Mouse (Mus musculus) hindbrain, postnatal 0 days (tissue): ENCODE measurements around the gene Cdhr3. TPM values are rescaled to one million over a fixed set of nuclear protein-coding genes. Genes with fewer than 3 reads are reported as not detected.
A peak's percentile ranks its signal among the peaks of the same experiment; 100 is the strongest.

Source experiments
- ATAC-seq: fragments of 200-750 bp; cut with Nextera tagmentation; 2 replicates; pipeline ENCODE4 v1.8.0; 2017; ENCODE audit warnings: mild to moderate bottlenecking, moderate TSS enrichment, moderate library complexity
- DNase-seq: peaks from one replicate; pipeline ENCODE4 v3.0.0-alpha.2; 2015; ENCODE audit warnings: low spot score
- H3K27ac ChIP-seq: fragments of 300-500 bp; sonication (generic); 2 replicates; pipeline ENCODE4 v1.5.1; 2014; ENCODE audit warnings: mild to moderate bottlenecking
- H3K27me3 ChIP-seq: fragments of 300-500 bp; sonication (generic); 2 replicates; pipeline ENCODE4 v1.6.1; 2014; ENCODE audit warnings: low read length, mixed read lengths; ENCODE audit not compliant: insufficient read depth
- H3K36me3 ChIP-seq: fragments of 300-500 bp; sonication (generic); 2 replicates; pipeline ENCODE4 v1.6.1; 2014; ENCODE audit warnings: low read length, mixed read lengths; ENCODE audit not compliant: insufficient read depth
- H3K4me1 ChIP-seq: fragments of 300-500 bp; sonication (generic); 2 replicates; pipeline ENCODE4 v1.6.1; 2014; ENCODE audit warnings: antibody characterized with exemption, low read length, mixed read lengths; ENCODE audit not compliant: insufficient read depth
- H3K4me2 ChIP-seq: fragments of 300-500 bp; sonication (generic); 2 replicates; pipeline ENCODE4 v1.6.1; 2014; ENCODE audit warnings: low read depth, mild to moderate bottlenecking, low read length, moderate library complexity, mixed read lengths
- H3K4me3 ChIP-seq: fragments of 300-500 bp; sonication (generic); 2 replicates; pipeline ENCODE4 v1.5.1; 2014; ENCODE audit warnings: low read length
- H3K9ac ChIP-seq: fragments of 300-500 bp; sonication (generic); replicated peaks from 2 replicates; pipeline ENCODE4 v1.6.1; 2014; ENCODE audit warnings: mild to moderate bottlenecking, low read length, moderate library complexity, mixed read lengths
- H3K9me3 ChIP-seq: fragments of 300-500 bp; sonication (generic); 2 replicates; pipeline ENCODE4 v1.6.1; 2016; ENCODE audit warnings: low read length, mixed read lengths
- CTCF ChIP-seq: IDR thresholded peaks from 2 replicates; pipeline ENCODE4 v1.5.1; 2016; ENCODE audit warnings: antibody characterized with exemption, control low read depth, low read depth
- WGBS: fragments of 180-500 bp; shearing (Covaris S2); extraction: QIAGEN DNeasy Blood & Tissue Kit; methylation state at CpG from one replicate; pipeline ENCODE4 v1.1.7; 2014; 5-methylcytosine and 5-hydroxymethylcytosine counted together
- polyA plus RNA-seq: library from polyadenylated mRNA; unstranded; fragments of >200 nt; fragmentation: Nextera tagmentation; extraction: Ambion mirVana; gene quantifications from 2 replicates; pipeline ENCODE4 v1.2.1, GENCODE M21; 2015
- total RNA-seq: library from RNA; depleted of rRNA; stranded (reverse); fragments of >200 nt; gene quantifications from 2 replicates; pipeline ENCODE4 v1.2.3, GENCODE M21; 2014; rRNA removed

The Cdhr3 gene
- total RNA-seq (0.04 and 0.89 TPM in 2 replicates), polyA plus RNA-seq (0.53 and 0.81 TPM in 2 replicates)

DNA sequence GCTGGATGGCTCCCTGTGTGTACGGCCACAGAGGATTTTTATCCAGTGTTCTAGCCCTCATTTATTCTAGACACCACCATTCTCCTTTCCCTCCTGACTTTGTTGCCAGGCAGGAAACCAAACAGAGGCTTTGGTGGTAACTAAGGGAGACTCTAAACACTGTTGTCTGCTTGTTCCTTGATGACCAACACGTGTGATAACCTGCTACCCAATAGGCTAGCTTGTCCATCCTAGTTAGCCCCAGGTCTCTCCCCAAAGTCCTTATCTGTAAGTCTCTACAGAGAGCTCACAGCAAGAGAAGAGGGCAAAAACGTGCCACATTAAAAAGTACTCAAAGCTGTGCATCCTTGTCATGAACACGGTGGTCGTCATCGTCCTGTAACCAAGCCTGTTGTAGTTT lies at the start of gene Cdhr3:
TSS of gene Cdhr3 (minus strand) at position 101 of the 400 bp plus-strand sequence.
- H3K4me3 ChIP-seq: no peak within 1 kb of the TSS
- no peaks in the 10 kb centered on the region for H3K9me3 ChIP-seq
- 72% methylated on average over 6 of the region's 6 CpGs for WGBS
- no peaks in the 10 kb centered on the region for H3K36me3 ChIP-seq
- H3K4me2 ChIP-seq: no peak within 1 kb of the TSS
- peak; percentile 15; the same call in 1 of the 2 replicates for ATAC-seq
- H3K27ac ChIP-seq: no peak within 1 kb of the TSS
- no peak for TF ChIP-seq CTCF
- no peaks in the 10 kb centered on the region for H3K27me3 ChIP-seq
- no peaks in the 10 kb centered on the region for H3K4me1 ChIP-seq
- no peak for DNase-seq
- H3K9ac ChIP-seq: no peak within 1 kb of the TSS

- Histone ChIP-seq H3K27me3 (no peaks in the 10 kb centered on the region), H3K36me3 (no peaks in the 10 kb centered on the region), H3K4me2 (no peak overlapping the region), H3K27ac (no peak overlapping the region), H3K9ac (no peak overlapping the region), H3K4me3 (no peak overlapping the region), H3K4me1 (no peaks in the 10 kb centered on the region), H3K9me3 (no peaks in the 10 kb centered on the region)
- no peak for ATAC-seq
- WGBS: 84% methylated on average over 3 of the region's 3 CpGs
- no peak for TF ChIP-seq CTCF
- no peak for DNase-seq
These were observed 46.4 kb upstream of the Cdhr3 start for GRCm38 (mm10) chr12:33139083-33139482.

DNA sequence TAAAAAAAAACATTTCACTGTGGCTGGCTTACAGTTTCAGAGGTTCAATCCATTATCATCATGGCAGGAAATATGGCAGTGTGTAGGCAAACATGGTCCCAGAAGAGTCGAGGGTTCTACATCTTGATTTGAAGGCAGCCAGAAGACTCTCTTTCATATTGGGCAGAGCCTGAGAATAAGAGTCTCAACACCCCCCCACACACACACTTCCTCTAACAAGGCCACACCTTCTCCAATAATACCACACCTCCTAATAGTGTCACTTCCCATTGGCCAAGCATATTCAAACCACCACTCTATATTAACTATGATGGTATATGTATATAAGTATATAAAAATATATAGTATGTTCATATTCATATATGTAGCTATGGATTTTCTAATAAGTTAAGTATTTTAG lies 45.2 kb upstream of the Cdhr3 start:
- Histone ChIP-seq H3K4me3 (no peak overlapping the region), H3K27me3 (no peaks in the 10 kb centered on the region), H3K9me3 (no peaks in the 10 kb centered on the region), H3K4me2 (no peak overlapping the region), H3K9ac (no peak overlapping the region), H3K36me3 (no peaks in the 10 kb centered on the region), H3K4me1 (no peaks in the 10 kb centered on the region), H3K27ac (no peak overlapping the region)
- no peak for ATAC-seq
- WGBS: 97% methylated on average over 1 of the region's 1 CpGs
- DNase-seq: no peak
- TF ChIP-seq CTCF: no peak

DNA sequence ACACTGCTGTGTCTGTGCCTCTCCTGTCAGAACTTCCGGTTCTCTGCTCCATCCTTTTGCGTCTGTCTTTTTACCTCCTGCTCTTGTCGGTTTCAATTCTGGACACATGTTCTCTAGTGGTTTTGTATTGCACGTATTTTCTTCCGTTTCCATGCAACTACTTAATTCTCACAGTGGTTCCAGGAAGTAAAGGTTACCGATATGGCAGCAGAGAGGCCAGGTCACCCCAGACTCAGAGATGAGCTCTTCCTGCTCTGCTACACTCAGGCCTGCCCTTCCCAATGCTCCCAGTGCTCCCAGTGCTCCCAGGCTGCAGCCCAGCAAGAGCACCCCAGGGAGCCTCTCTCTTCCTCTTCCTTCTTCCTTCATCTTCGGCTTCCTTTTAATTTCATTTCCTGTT lies 39.1 kb upstream of the Cdhr3 start:
- WGBS: 61% methylated on average over 7 of the region's 7 CpGs
- ATAC-seq: no peak

DNA sequence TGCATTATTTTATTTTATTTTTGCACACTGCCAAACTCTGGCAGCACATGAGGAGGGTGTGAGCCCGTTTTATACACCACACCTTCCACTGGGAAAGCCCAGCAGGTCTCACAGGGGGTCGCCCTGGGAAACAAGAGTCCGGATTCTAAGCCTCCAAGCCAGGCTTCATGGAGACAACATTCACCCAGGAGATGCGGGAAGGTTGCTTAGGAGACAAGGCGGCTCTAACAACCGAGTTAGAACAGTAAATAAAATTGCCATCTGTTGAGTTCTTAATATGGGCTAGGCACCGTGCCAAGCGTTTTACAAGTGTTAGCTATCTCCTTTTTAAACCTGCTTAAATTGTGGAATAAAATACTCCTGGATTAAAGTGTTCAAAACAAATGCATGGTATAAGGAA lies 37.7 kb upstream of the Cdhr3 start:
- H3K9ac ChIP-seq: no peak overlapping the region
- no peaks in the 10 kb centered on the region for H3K36me3 ChIP-seq
- H3K27ac ChIP-seq: no peak overlapping the region
- 0 out of 2 replicates have a peak, but pooled peaks cover 4% of the 10 kb centered on the region for H3K4me1 ChIP-seq
- 18% methylated on average over 8 of the region's 8 CpGs for WGBS
- no peaks in the 10 kb centered on the region for H3K9me3 ChIP-seq
- H3K4me3 ChIP-seq: no peak overlapping the region
- DNase-seq (peak; percentile 48), ATAC-seq (peak; percentile 54; the same call in 1 of the 2 replicates)
- no peak overlapping the region for H3K4me2 ChIP-seq
- H3K27me3 ChIP-seq: no peaks in the 10 kb centered on the region
- TF ChIP-seq CTCF: no peak

More for the DNA sequence above, 39.1 kb upstream of the Cdhr3 start:
- no peak for TF ChIP-seq CTCF
- Histone ChIP-seq H3K36me3 (no peaks in the 10 kb centered on the region), H3K27ac (no peak overlapping the region), H3K27me3 (no peaks in the 10 kb centered on the region), H3K9me3 (no peaks in the 10 kb centered on the region), H3K9ac (no peak overlapping the region), H3K4me2 (no peak overlapping the region), H3K4me3 (no peak overlapping the region), H3K4me1 (0 out of 2 replicates have a peak, but pooled peaks cover 4% of the 10 kb centered on the region)
- DNase-seq: no peak

GRCm38 (mm10) chr12:33129410-33129809 lies 36.7 kb upstream of the Cdhr3 start:
- peak; percentile 52; the same call in 1 of the 2 replicates for ATAC-seq
- peak; percentile 40 for DNase-seq
- no peak overlapping the region for H3K4me2 ChIP-seq
- H3K4me1 ChIP-seq: 0 out of 2 replicates have a peak, but pooled peaks cover 4% of the 10 kb centered on the region
- no peak for TF ChIP-seq CTCF
- no peaks in the 10 kb centered on the region for H3K27me3 ChIP-seq
- no peak overlapping the region for H3K9ac ChIP-seq
- no peaks in the 10 kb centered on the region for H3K36me3 ChIP-seq
- WGBS: 12% methylated on average over 4 of the region's 4 CpGs
- H3K27ac ChIP-seq: no peak overlapping the region
- no peak overlapping the region for H3K4me3 ChIP-seq
- H3K9me3 ChIP-seq: no peaks in the 10 kb centered on the region

DNA sequence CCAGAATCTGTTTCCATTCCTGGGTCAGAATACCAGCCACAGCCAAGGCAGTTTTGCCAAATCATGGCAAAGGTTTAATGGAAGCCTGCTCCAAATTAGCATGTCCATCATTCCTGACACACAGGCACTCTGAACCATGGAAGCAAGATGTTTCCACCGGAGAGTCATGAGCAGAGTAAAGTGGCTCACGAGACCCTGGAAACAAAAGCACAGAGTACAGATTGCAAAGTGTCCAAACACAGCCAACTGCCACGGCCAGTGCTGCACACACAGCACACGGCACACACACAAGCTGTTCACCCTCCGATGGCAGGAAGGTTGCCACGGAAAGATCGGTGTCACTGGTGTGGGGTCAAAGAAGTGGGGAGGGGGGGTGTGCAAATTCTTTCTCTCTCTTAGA lies 36.0 kb upstream of the Cdhr3 start:
- no peaks in the 10 kb centered on the region for H3K27me3 ChIP-seq
- no peak overlapping the region for H3K4me3 ChIP-seq
- WGBS: 20% methylated on average over 7 of the region's 7 CpGs
- no peak for TF ChIP-seq CTCF
- DNase-seq (no peak), ATAC-seq (no peak)
- H3K4me1 ChIP-seq: 0 out of 2 replicates have a peak, but pooled peaks cover 4% of the 10 kb centered on the region
- H3K9ac ChIP-seq: no peak overlapping the region
- no peak overlapping the region for H3K27ac ChIP-seq
- H3K4me2 ChIP-seq: no peak overlapping the region
- H3K9me3 ChIP-seq: no peaks in the 10 kb centered on the region
- H3K36me3 ChIP-seq: no peaks in the 10 kb centered on the region
